Comparison of ENCODE assay signal across 28 mouse cellular contexts in genomic region chr8:58535781-58536180, GRCm38 (mm10).
A peak's percentile ranks its signal among the peaks of the same experiment; 100 is the strongest.
DNase-seq lines count a peak whose midpoint lies in the region; ATAC-seq and TF ChIP-seq lines count a peak whose summit lies in the region.
"Had no signal": no experiment of that assay in that cellular context is flagged by ENCODE, and none has a peak within 500 bp of the region (broad histone marks: within the 10 kb centered on the region; RNA-seq: fewer than 3 reads in every experiment).

No protein-coding gene starts in this region.

- no peak overlapping the region for H3K9ac ChIP-seq in midbrain, postnatal 0 days (replicated peaks; ENCODE audit: low read length, poor library complexity, severe bottlenecking)
- no peak overlapping the region for H3K9ac ChIP-seq in midbrain, embryonic 14.5 days (replicated peaks; ENCODE audit: low read length)
- H3K9ac ChIP-seq: embryonic facial prominence, embryonic 13.5 days; forebrain, embryonic 15.5 days; hindbrain, embryonic 13.5 days; limb, embryonic 13.5 days; midbrain, embryonic 15.5 days had no signal

- no peak overlapping the region for H3K4me2 ChIP-seq in midbrain, postnatal 0 days (ENCODE audit: low read depth, low read length, poor library complexity, severe bottlenecking)
- H3K4me2 ChIP-seq in midbrain, embryonic 14.5 days (ENCODE audit: low read length), result no peak overlapping the region
- H3K4me2 ChIP-seq: embryonic facial prominence, embryonic 13.5 days; forebrain, embryonic 15.5 days; heart, embryonic 11.5 days; hindbrain, embryonic 13.5 days; limb, embryonic 13.5 days; liver, embryonic 11.5 days; midbrain, embryonic 15.5 days had no signal

- ATAC-seq in midbrain, postnatal 0 days (ENCODE audit: low FRiP score), result peak; percentile 31; the same call in 1 of the 2 replicates
- ATAC-seq in midbrain, embryonic 14.5 days (ENCODE audit: low FRiP score, low TSS enrichment), result no peak
- ATAC-seq: activated CD4-positive, CD25-positive, alpha-beta regulatory T cell, adult 4 months; forebrain, embryonic 15.5 days; lung, postnatal 0 days; midbrain, embryonic 15.5 days had no signal

- H3K9me3 ChIP-seq in midbrain, postnatal 0 days (ENCODE audit: low read length), result no peaks in the 10 kb centered on the region
- H3K9me3 ChIP-seq in midbrain, embryonic 14.5 days (ENCODE audit: control insufficient read depth, low read length), result no peaks in the 10 kb centered on the region
- H3K9me3 ChIP-seq: embryonic facial prominence, embryonic 13.5 days; forebrain, embryonic 10.5 days; forebrain, embryonic 15.5 days; hindbrain, embryonic 13.5 days; limb, embryonic 13.5 days; midbrain, embryonic 15.5 days had no signal

- DNase-seq in midbrain, postnatal 0 days (ENCODE audit: low spot score), result peak; percentile 26
- no peak for DNase-seq in midbrain, embryonic 14.5 days
- DNase-seq in cerebellum, adult 11-12 months, result peak; percentile 55
- DNase-seq in cerebellum, adult 9-10 months, result peak; percentile 82
- peak; percentile 7 to 47 for DNase-seq in cerebellum, postnatal 36 days
- no peak for DNase-seq in adrenal gland, adult (ENCODE audit: inconsistent age in 2 of 2, low spot score in 1 of 2)
- DNase-seq in kidney, adult 8-10 months, result no peak
- DNase-seq: adrenal gland, adult 8-10 months; B cell, adult 2 months; gastrocnemius, adult 2 months; gastrocnemius, postnatal 36 days; heart, adult 18-20 months; heart, postnatal 36 days; kidney, adult 18-20 months; layer of hippocampus, adult 9-11 months; thymus, postnatal 4 days had no signal

- H3K27me3 ChIP-seq in midbrain, postnatal 0 days (ENCODE audit: insufficient read depth, low read length), result no peaks in the 10 kb centered on the region
- H3K27me3 ChIP-seq in midbrain, embryonic 14.5 days (ENCODE audit: control insufficient read depth, insufficient read depth, low read length), result no peaks in the 10 kb centered on the region
- H3K27me3 ChIP-seq: embryonic facial prominence, embryonic 13.5 days; forebrain, embryonic 15.5 days; hindbrain, embryonic 13.5 days; limb, embryonic 13.5 days; midbrain, embryonic 15.5 days had no signal

- no peaks in the 10 kb centered on the region for H3K4me1 ChIP-seq in midbrain, postnatal 0 days (ENCODE audit: insufficient read depth, low read length)
- no peaks in the 10 kb centered on the region for H3K4me1 ChIP-seq in midbrain, embryonic 14.5 days (ENCODE audit: control insufficient read depth, insufficient read depth, low read length)
- H3K4me1 ChIP-seq: embryonic facial prominence, embryonic 13.5 days; forebrain, embryonic 10.5 days; forebrain, embryonic 15.5 days; hindbrain, embryonic 13.5 days; limb, embryonic 13.5 days; midbrain, embryonic 15.5 days had no signal

- 84% methylated on average over 2 of the region's 2 CpGs for WGBS in midbrain, postnatal 0 days
- WGBS in midbrain, embryonic 14.5 days, result 84% methylated on average over 2 of the region's 2 CpGs

- H3K27ac ChIP-seq in midbrain, postnatal 0 days (ENCODE audit: low read depth, low read length), result no peak overlapping the region
- H3K27ac ChIP-seq in midbrain, embryonic 14.5 days (replicated peaks; ENCODE audit: low read depth, low read length), result no peak overlapping the region
- H3K27ac ChIP-seq: embryonic facial prominence, embryonic 13.5 days; forebrain, embryonic 10.5 days; forebrain, embryonic 15.5 days; gastrocnemius, adult 2 months; hindbrain, embryonic 13.5 days; kidney, postnatal 0 days; limb, embryonic 13.5 days; macrophage; midbrain, embryonic 15.5 days had no signal

- no peak for TF ChIP-seq CTCF in midbrain, postnatal 0 days (IDR thresholded peaks at IDR 0.05)

- H3K36me3 ChIP-seq in midbrain, postnatal 0 days (ENCODE audit: insufficient read depth, low read length), result no peaks in the 10 kb centered on the region
- H3K36me3 ChIP-seq in midbrain, embryonic 14.5 days (ENCODE audit: control insufficient read depth, insufficient read depth, low read length), result no peaks in the 10 kb centered on the region
- H3K36me3 ChIP-seq: embryonic facial prominence, embryonic 13.5 days; forebrain, embryonic 10.5 days; forebrain, embryonic 15.5 days; hindbrain, embryonic 13.5 days; limb, embryonic 13.5 days; midbrain, embryonic 15.5 days had no signal

- H3K4me3 ChIP-seq in midbrain, postnatal 0 days (ENCODE audit: low read depth, low read length), result no peak overlapping the region
- H3K4me3 ChIP-seq in midbrain, embryonic 14.5 days (replicated peaks; ENCODE audit: low read depth, low read length), result no peak overlapping the region
- H3K4me3 ChIP-seq: embryonic facial prominence, embryonic 13.5 days; forebrain, embryonic 10.5 days; forebrain, embryonic 15.5 days; gastrocnemius, adult 2 months; hindbrain, embryonic 13.5 days; limb, embryonic 13.5 days; midbrain, embryonic 15.5 days had no signal

Comparison
In these comparisons a context has a peak if more than half of its experiments do, and no peak if none do; other contexts are left out.
1. DNase-seq: peak in midbrain, postnatal 0 days (single experiment), cerebellum, adult 11-12 months (single experiment), cerebellum, adult 9-10 months (single experiment) and cerebellum, postnatal 36 days (2 of 2); none in midbrain, embryonic 14.5 days (single experiment), adrenal gland, adult (0 of 2) and kidney, adult 8-10 months (0 of 2).